Mouse (Mus musculus): ENCODE measurements around the gene Bcl2. TPM values are rescaled to one million over a fixed set of nuclear protein-coding genes. Genes with fewer than 3 reads are reported as not detected.

The Bcl2 gene
- total RNA-seq, 2 experiments from 2014 or later = 9.6 to 10.9 TPM

DNA sequence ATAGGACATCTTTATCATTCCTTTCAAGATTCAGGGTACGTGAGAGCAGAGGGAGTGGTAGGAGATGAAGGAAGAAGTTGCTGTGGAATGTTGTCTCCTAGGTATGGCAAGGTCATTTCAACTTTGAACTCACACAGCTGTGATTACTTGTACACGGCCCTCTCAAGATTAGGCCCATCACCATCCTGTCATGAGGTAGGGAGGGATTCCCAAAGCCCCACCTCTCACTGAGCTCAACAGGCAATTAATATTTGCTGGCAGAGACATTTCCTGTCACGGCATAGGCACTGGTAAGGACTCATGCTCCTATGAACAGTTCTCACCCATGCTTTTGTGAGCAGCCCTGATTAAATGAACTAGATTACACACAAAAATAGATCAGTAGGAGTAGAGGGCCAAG is 80.9 kb downstream of the Bcl2 start:
- no peak for DNase-seq (ENCODE audit: extremely low spot score in 1 of 2, low spot score in 2 of 2)
- intact Hi-C loops (cut with DNase I) = no loop called here

DNA sequence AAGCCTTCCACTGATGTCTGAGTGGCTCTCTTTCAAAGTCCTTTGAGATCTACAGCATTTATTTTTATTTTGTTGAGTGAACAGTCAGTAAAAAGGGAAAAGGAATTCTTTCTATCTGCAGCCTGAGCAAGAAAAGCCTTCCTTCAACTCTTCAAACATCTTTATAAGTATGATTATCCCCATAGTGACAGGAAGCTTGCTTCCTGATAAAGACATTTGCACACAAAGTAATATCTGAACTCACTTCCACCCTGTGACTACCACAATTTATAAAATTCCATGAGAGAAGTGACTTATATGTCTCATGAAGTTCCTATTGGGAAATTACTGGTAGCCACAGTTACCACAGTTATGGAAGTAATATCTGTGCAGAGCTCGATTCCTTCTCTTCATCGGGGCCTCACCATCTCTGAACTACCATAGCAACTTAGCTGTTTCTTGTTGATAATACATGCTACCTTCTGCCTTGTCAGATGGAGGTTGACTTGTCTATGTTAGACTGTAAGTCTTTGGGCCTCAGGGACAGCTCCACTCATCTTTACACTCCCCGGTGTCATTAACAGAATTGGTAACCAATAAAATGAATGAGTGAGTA is 82.1 kb downstream of the Bcl2 start:
- intact Hi-C loops (cut with DNase I) = no loop called here
- no peak for DNase-seq (ENCODE audit: extremely low spot score in 1 of 2, low spot score in 2 of 2)

GRCm38 (mm10) chr1:106630973-106631372 is 83.1 kb downstream of the Bcl2 start:
- intact Hi-C loops (cut with DNase I) = no loop called here
- DNase-seq (ENCODE audit: extremely low spot score in 1 of 2, low spot score in 2 of 2) = no peak

DNA sequence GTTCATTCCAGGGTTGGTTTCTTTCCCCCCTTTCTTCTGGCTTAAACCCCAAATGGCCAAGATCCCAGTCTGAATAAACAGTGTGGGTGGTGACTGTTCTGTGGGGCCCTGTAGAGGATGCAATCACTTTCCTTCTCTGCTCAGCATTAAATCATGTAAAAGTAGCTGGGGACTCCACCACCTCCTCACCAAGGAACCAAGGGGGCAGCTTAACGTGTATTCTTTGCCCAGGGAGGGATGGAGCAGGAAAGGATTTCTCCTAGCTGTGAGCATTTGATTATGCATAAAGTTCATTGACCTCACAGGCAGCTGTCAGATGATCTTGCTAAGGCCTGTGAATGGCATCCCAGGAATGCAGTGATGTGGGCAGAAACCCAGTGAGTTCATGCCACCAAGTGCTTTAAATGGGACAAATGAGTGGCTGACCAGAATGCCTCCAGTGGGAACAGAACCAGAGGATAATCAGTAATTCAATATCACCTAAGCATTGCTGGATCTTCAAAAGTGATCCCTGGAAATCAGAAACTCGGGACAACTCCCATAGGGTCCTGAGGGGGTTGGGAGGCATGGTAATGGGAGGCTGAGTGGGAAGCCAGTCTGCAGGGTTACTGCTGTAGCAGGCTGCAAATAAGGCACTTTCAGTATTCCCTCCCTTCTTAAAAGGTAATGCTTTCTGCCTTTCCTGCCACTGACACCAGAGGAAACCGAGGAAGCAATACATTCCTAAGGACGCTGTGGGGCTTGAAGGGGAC is 84.0 kb downstream of the Bcl2 start:
- intact Hi-C loops (cut with DNase I) = loop anchor here (5.0 kb wide), 1 partner anchor 82 kb away; the partner anchor contains the start of gene Bcl2
- DNase-seq (ENCODE audit: extremely low spot score in 1 of 2, low spot score in 2 of 2) = no peak

GRCm38 (mm10) chr1:106629470-106629830 is 84.6 kb downstream of the Bcl2 start:
- DNase-seq (ENCODE audit: extremely low spot score in 1 of 2, low spot score in 2 of 2) = peak in 1 of 2 experiments; percentile 39
- intact Hi-C loops (cut with DNase I) = loop anchor here (5.0 kb wide), 1 partner anchor 83 kb away; the partner anchor contains the start of gene Bcl2

GRCm38 (mm10) chr1:106628718-106629469 is 85.2 kb downstream of the Bcl2 start:
- DNase-seq (ENCODE audit: extremely low spot score in 1 of 2, low spot score in 2 of 2) = peak in 1 of 2 experiments; percentile 42
- intact Hi-C loops (cut with DNase I) = loop anchor here (5.0 kb wide), 1 partner anchor 83 kb away; the partner anchor contains the start of gene Bcl2

DNA sequence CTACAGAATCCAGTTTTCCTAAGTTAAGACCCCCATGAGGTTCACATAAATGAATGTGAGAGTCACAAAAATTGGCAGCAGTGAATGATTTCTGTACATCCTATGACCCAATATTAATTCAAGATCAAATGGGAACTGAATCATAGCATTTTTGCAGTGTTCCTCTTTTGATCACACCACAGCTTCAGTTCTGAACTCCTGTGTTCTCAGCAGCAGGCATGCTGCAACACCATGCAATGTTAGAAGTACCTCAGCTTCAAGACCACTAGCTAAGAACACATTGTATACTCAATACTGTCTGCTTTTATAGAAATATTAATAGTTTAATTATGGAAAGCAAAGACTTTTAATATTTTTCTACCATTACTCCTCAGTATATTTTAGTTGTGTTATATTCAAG is 85.8 kb downstream of the Bcl2 start:
- intact Hi-C loops (cut with DNase I) = loop anchor here (5.0 kb wide), 1 partner anchor 84 kb away; the partner anchor contains the start of gene Bcl2
- no peak for DNase-seq (ENCODE audit: extremely low spot score in 1 of 2, low spot score in 2 of 2)

- intact Hi-C loops (cut with DNase I) = loop anchor here (5.0 kb wide), 1 partner anchor 85 kb away; the partner anchor contains the start of gene Bcl2
- no peak for DNase-seq (ENCODE audit: extremely low spot score in 1 of 2, low spot score in 2 of 2)
Observed at GRCm38 (mm10) chr1:106627241-106627640, 86.8 kb downstream of the Bcl2 start.

GRCm38 (mm10) chr1:106620174-106620931 is 93.7 kb downstream of the Bcl2 start:
- intact Hi-C loops (cut with DNase I) = no loop called here
- no peak for DNase-seq (ENCODE audit: extremely low spot score in 1 of 2, low spot score in 2 of 2)

- DNase-seq (ENCODE audit: extremely low spot score in 1 of 2, low spot score in 2 of 2) = no peak
- intact Hi-C loops (cut with DNase I) = loop anchor here (10.0 kb wide), 1 partner anchor 64 kb away; no protein-coding TSS in a partner anchor
Observed at GRCm38 (mm10) chr1:106618814-106619213, 95.3 kb downstream of the Bcl2 start.

DNA sequence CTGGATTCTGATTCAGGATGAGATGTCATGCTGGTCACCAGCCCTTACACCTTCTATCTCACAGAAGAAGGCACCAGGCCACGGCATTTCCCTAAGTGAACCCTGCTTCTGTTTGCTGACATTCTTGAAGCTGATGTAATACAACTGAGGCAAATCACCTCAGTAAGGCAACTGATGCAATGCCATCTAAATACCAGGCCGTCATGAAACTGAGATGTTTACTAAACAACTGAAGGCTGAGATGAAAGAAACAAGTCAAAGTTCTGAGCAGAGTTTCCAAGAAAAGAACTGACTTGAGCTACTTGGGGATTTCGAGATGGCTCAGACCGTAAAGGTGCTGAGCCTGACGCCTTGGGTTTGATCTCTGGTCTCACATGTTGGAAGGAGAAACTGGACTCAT is 97.1 kb downstream of the Bcl2 start:
- intact Hi-C loops (cut with DNase I) = loop anchor here (10.0 kb wide), 1 partner anchor 62 kb away; no protein-coding TSS in a partner anchor

DNA sequence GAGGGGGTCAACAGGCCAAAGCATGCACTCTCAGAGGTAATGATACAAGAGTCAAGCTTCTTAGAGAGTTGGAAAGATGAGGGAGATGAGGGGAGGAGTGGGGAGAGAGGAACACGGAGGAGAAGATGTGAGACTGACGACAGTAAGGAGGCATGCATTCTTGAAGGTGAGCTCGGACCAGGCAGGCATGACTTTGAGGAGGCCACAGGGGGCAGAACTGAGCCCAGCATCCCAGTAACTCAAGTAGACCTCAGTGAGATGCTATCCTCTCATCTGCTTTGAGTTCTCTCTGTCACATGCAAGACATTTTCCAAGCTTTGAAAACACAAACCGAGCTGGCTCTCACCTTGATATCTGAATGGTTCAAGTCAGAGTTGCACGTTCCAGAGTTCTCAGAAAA is 100.7 kb downstream of the Bcl2 start:
- intact Hi-C loops (cut with DNase I) = loop anchor here (10.0 kb wide), 1 partner anchor 59 kb away; no protein-coding TSS in a partner anchor

More for the DNA sequence above, 97.1 kb downstream of the Bcl2 start:
- DNase-seq (ENCODE audit: extremely low spot score in 1 of 2, low spot score in 2 of 2) = no peak

DNA sequence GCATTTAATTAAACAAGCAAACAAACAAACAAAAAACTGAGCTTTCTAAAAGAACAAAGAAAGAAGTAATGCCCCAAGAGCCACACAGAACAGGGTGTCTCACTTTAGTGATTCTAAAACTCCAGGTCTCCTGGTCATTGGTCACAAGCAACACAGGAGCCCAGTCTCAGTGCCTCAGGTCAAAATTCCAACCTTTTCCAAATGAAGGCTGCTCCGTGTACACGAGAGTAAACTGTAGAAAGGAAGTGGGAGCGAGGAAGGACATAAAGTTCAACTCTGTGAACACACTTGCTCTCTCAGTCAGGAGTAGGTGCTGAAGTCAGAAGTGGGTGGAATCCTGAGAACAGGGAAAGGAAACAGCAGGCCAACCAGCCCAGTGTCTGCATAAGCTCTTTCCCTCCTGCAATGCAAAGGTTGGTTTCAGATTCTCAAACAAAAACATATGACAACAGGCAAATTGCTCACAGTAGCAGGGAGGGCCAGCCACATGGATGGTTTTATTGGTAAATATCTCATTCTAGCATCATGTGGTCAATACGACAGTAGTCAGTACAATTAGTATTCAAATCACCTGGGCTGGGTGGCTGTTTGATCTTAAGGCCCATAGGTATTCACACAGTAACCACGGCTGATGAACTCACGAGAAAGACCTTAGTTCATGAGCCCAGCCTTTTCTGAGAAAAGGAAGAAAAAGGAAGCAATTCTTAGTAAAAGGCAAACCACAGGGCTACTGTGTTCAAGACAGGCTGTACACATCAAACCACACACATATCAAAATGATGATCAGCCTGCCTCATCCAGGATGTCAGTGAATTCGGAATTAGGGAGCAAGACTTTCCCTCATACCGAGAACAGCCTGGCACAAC is 101.7 kb downstream of the Bcl2 start:
- intact Hi-C loops (cut with DNase I) = loop anchor here (10.0 kb wide), 1 partner anchor 58 kb away; no protein-coding TSS in a partner anchor
- DNase-seq (ENCODE audit: extremely low spot score in 1 of 2, low spot score in 2 of 2) = no peak

More for the DNA sequence above, 100.7 kb downstream of the Bcl2 start:
- no peak for DNase-seq (ENCODE audit: extremely low spot score in 1 of 2, low spot score in 2 of 2)

- intact Hi-C loops (cut with DNase I) = loop anchor here (10.0 kb wide), 1 partner anchor 56 kb away; no protein-coding TSS in a partner anchor
- no peak for DNase-seq (ENCODE audit: extremely low spot score in 1 of 2, low spot score in 2 of 2)
Observed at GRCm38 (mm10) chr1:106611246-106611645, 102.8 kb downstream of the Bcl2 start.

GRCm38 (mm10) chr1:106608098-106608778 is 105.8 kb downstream of the Bcl2 start:
- intact Hi-C loops (cut with DNase I) = loop anchor here (10.0 kb wide), 1 partner anchor 183 kb away; no protein-coding TSS in a partner anchor
- DNase-seq (ENCODE audit: extremely low spot score in 1 of 2, low spot score in 2 of 2) = no peak

DNA sequence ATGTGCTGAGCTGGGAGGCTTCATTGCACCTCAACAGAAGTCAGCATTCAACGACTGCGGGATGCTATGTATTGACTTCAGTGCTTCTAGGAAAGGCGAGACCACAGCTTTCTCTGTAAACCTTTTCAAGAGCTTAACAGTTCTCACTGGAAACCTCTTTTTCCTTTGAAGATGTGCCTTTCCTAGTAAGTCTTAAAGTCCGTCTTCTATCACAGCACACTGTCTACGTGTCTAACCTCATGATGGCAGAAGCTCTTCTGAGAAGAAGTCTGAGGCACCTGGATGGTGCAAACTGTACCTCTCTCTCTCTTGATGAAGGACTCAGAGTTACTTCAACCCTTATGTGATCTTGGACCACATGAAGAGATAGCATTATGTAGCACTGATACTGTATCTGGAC is 107.1 kb downstream of the Bcl2 start:
- intact Hi-C loops (cut with DNase I) = loop anchor here (10.0 kb wide), 1 partner anchor 182 kb away; no protein-coding TSS in a partner anchor
- DNase-seq (ENCODE audit: extremely low spot score in 1 of 2, low spot score in 2 of 2) = no peak

DNA sequence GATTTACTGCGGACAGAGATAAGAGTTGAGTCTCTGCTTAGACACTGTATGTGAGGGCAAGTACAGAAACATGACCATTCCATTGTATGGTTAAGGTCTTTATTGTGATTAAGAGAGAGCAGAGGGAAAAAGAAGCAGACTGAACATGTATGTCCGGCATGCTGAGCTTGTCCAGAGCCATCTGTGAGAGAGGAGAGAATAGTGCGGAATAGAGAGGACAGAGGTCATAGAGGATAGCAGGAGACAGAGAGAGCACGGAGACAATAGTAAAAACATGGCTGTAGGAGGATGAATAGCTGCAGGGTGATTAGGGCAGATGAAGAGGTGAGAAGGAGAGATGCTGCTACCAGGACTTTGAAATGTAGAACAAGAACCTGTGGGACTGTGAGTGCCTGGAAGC is 110.7 kb downstream of the Bcl2 start:
- DNase-seq (ENCODE audit: extremely low spot score in 1 of 2, low spot score in 2 of 2) = no peak
- intact Hi-C loops (cut with DNase I) = loop anchor here (10.0 kb wide), 1 partner anchor 179 kb away; no protein-coding TSS in a partner anchor
